ENCODE assay signal across 20 mouse cellular contexts in the genomic region with DNA sequence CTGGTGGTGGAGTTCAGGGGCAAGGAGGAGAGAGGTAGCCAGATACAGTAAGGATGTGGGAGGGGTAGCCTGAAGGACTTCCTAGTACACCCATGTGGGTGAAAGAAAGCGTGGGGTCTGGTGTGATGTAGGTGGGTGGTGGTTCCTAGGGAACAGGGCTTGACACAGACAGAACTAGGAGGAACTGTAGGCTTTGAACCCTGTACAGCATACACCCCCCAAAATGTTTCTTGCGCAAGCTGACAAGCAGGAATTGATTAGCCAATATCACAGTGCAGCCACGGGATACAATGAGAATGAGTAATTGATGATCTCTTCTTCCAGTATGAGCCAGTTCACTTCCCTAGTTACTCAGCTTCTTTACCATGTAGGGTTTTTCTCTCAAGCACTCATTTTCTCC.
DNase-seq lines count a peak whose midpoint lies in the region; ATAC-seq lines count a peak whose summit lies in the region.
"Had no signal": no experiment of that assay in that cellular context is flagged by ENCODE, and none has a peak within 500 bp of the region (broad histone marks: within the 10 kb centered on the region; RNA-seq: fewer than 3 reads in every experiment).

No protein-coding gene starts in this region.

- H3K4me1 ChIP-seq in liver, embryonic 13.5 days (replicated peaks): peaks cover 33% of the 10 kb centered on the region
- H3K4me1 ChIP-seq in midbrain, embryonic 15.5 days: no peaks in the 10 kb centered on the region
- H3K4me1 ChIP-seq: limb, embryonic 15.5 days had no signal

- H3K9ac ChIP-seq in liver, embryonic 13.5 days: no peak overlapping the region
- H3K9ac ChIP-seq in midbrain, embryonic 15.5 days: no peak overlapping the region
- H3K9ac ChIP-seq: embryonic facial prominence, embryonic 13.5 days; forebrain, postnatal 0 days; hindbrain, embryonic 14.5 days; limb, embryonic 15.5 days had no signal

- H3K36me3 ChIP-seq in liver, embryonic 13.5 days: no peaks in the 10 kb centered on the region
- no peaks in the 10 kb centered on the region for H3K36me3 ChIP-seq in midbrain, embryonic 15.5 days (replicated peaks)

- peak; percentile 26; the same call in 1 of the 2 replicates for ATAC-seq in liver, embryonic 13.5 days (ENCODE audit: low read depth)
- peak; percentile 48 for ATAC-seq in megakaryocyte, adult 5-6 weeks (ENCODE audit: poor library complexity, severe bottlenecking)
- ATAC-seq in midbrain, embryonic 15.5 days (replicated peaks): no peak
- ATAC-seq: forebrain, postnatal 0 days had no signal

- no peaks in the 10 kb centered on the region for H3K9me3 ChIP-seq in liver, embryonic 13.5 days (replicated peaks)
- H3K9me3 ChIP-seq in midbrain, embryonic 15.5 days: no peaks in the 10 kb centered on the region
- H3K9me3 ChIP-seq: embryonic facial prominence, embryonic 13.5 days; limb, embryonic 15.5 days had no signal

- DNase-seq in liver, embryonic 13.5 days: no peak
- DNase-seq in liver (no peak), adipocyte (ENCODE audit: low spot score) (peak; percentile 9)
- DNase-seq in gonadal fat pad, adult 2 months (ENCODE audit: low read depth): peak; percentile 23
- no peak for DNase-seq in cerebellum, adult 9-10 months
- DNase-seq in kidney, adult 9 months: no peak
- DNase-seq: adrenal gland, adult 8-10 months; cerebellum, postnatal 10 days; forebrain, postnatal 0 days; gastrocnemius, adult 2 months; heart, adult 18-20 months; heart, postnatal 36 days; kidney, adult 8-10 months; right cerebral cortex, postnatal 4 days; thymus, postnatal 14 days had no signal

- H3K27ac ChIP-seq in liver, embryonic 13.5 days: no peak overlapping the region
- H3K27ac ChIP-seq in midbrain, embryonic 15.5 days: no peak overlapping the region
- H3K27ac ChIP-seq: embryonic facial prominence, embryonic 13.5 days; gastrocnemius, adult 2 months; hindbrain, embryonic 14.5 days; limb, embryonic 15.5 days had no signal

- no peak overlapping the region for H3K4me2 ChIP-seq in liver, embryonic 13.5 days
- no peak overlapping the region for H3K4me2 ChIP-seq in midbrain, embryonic 15.5 days
- H3K4me2 ChIP-seq: embryonic facial prominence, embryonic 13.5 days; hindbrain, embryonic 14.5 days; limb, embryonic 15.5 days had no signal

- 48% methylated on average over 3 of the region's 3 CpGs for WGBS in liver, embryonic 13.5 days (ENCODE audit: insufficient replicate concordance)
- 93% methylated on average over 3 of the region's 3 CpGs for whole genome bisulfite sequencing in midbrain, embryonic 15.5 days

- H3K4me3 ChIP-seq in liver, embryonic 13.5 days (replicated peaks): no peak overlapping the region
- no peak overlapping the region for H3K4me3 ChIP-seq in midbrain, embryonic 15.5 days
- H3K4me3 ChIP-seq: embryonic facial prominence, embryonic 13.5 days; gastrocnemius, adult 2 months; limb, embryonic 15.5 days had no signal

- no peaks in the 10 kb centered on the region for H3K27me3 ChIP-seq in liver, embryonic 13.5 days
- no peaks in the 10 kb centered on the region for H3K27me3 ChIP-seq in midbrain, embryonic 15.5 days (replicated peaks)
- H3K27me3 ChIP-seq: embryonic facial prominence, embryonic 13.5 days; limb, embryonic 15.5 days had no signal

Comparison
In these comparisons a context has a peak if more than half of its experiments do, and no peak if none do; other contexts are left out.
1. DNase-seq: peak in adipocyte (single experiment) and gonadal fat pad, adult 2 months (single experiment); none in liver, embryonic 13.5 days (single experiment), liver (single experiment), cerebellum, adult 9-10 months (single experiment) and kidney, adult 9 months (single experiment).